Mouse (Mus musculus) kidney, postnatal 25 days (tissue): ENCODE results near the gene Olfr1143.

Experiments
- DNase-seq, 2 experiments: peaks; one replicate each; pipeline ENCODE4 v3.0.0; 2021; ENCODE audit warnings: mixed read lengths in 2 of 2

Gene Olfr1143

DNA sequence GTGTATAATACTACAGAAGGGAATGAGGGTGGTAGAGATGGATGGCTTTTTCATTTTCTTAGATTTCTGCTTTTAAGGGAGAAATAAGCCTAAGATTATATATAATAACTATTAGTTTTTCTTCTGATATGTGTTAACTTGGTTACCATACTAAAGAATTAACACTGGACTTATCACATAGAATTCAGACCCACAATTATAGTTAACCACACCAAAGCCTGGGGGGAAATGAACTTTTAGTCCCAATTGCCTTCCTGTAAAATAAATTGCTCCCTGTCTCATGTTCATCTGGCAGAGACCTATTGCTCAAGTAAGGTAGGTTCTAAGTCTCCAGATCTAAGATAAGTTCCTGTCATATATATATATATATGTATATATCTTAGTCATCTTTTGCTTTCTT is at the start of gene Olfr1143:
Olfr1143 (plus strand) TSS at position 301 of the 400 bp plus-strand sequence.
- no peak for DNase-seq

DNA sequence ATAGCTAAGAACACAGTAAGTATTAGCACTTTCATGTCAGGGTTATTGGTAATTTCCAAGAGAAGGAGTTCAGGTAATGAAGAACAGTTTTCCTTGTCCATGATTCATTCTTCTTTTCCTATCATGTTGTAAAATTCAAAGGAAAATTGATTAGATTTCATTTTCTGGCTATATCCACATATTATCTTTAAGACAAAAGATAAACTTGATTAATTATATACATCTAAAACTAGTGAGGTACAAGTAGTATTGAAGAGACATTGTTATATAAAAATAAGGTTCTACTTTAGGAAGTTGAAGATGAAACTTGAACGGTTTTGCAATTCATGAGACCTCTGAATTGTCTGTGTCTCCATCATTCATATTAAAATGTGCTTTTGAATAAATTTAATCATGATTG is 46.5 kb upstream of the Olfr1143 start, which contains the start of gene Olfr1141:
Olfr1141 (minus strand) TSS at position 101 of the 400 bp plus-strand sequence.
- DNase-seq = no peak

DNA sequence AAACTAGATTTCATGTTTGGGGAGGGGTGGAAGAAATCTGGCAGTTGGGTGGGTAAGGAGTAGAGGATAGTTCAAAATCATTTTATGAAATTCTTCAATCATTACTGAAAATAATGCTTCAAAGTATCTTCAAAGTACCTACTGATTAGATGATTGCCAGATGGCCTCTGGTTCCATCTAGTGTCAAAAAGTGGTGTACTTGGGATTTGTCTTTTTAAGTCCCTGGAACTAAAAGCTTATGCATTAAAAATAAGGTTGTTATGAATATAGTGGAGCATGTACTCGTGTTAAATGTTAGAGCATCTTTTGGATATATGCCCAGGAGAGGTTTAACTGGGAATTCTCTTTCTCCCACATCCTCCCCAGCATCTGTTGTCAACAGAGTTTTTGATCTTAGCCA is 24.2 kb upstream of the Olfr1143 start:
- DNase-seq = no peak

DNA sequence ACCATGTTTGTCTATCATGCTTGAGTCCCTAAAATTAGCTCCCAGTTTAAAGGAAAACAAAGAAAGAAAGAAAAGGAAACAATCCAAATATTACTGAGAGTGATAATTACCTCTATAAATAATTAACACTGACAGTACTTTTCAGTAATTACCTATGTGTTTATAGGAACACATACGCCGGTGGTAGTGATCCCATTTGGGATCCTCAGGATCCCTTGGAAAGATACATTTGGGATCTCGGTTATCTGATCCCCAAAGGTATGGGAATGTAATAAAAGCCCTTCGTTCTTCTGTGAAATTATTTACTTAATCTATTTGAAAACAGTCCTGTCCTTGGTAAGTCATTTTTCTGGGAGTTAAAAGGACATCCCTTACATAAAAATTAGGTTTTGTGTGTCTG is 21.2 kb upstream of the Olfr1143 start, which contains the start of gene Olfr152:
Olfr152 (plus strand) TSS at position 301 of the 400 bp plus-strand sequence.
- DNase-seq = no peak

DNA sequence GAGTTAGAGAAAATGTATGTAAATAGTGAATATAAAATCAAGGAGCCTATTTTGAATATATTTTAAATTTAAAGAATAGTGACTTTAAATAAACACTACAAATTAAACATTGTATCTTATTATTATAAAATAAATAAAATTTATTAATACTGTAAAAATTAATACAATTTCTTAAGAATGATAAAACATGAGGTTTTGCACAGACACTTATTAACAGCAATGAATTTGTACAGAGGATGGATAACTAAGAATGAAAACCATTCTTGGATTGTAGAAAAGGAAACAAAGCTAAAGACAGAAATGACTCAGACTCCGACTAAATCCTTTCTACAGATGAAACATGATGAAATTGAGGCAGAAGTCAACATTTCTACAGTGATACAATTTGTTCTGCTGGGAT is 9.1 kb downstream of the Olfr1143 start, which contains the start of gene Olfr1145:
Olfr1145 (plus strand) TSS at position 301 of the 400 bp plus-strand sequence.
- no peak for DNase-seq

DNA sequence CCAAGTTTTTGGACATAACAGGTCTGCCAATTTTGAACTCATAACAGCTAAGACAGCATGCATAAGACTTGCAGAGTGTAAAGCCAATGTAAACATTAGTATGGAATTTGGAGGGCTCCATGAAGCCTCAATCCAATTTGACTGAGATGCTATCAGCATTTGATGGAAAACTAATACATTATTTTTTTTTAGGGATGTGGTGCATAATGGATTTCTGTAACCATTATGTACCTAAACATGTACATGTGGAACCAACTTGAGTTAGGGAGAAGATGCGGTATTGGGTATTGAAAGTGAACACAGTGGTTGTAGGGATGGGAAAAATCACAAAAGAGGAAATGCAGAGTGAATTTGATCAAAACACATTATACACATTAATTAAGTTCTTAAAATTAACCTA is 29.8 kb downstream of the Olfr1143 start, which contains the start of gene Olfr1148:
Olfr1148 (plus strand) TSS at position 301 of the 400 bp plus-strand sequence.
- DNase-seq = no peak

DNA sequence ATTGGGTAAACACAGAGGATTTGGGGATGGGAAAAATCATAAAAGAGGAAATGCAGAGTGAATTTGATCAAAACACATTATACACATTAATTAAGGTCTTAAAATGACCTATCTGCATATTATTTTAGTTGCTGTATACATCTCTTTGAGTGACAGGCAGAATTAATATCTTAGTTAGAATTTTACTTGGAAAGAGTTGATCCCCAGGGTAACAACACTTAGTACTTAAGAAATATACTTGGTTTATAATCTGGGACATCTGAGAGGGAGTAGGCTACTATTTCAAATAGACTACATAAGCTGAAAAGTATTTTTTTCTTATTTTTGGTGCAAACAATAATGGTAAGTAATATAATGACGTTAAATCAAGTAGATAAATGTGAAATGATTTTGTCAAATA is 43.3 kb downstream of the Olfr1143 start, which contains the start of gene Olfr1150-ps1:
Olfr1150-ps1 (plus strand) TSS at position 301 of the 400 bp plus-strand sequence.
- no peak for DNase-seq
